Mouse (Mus musculus) brain, adult 2 months (tissue): Measurements from ENCODE around the gene Naga.
A peak's percentile ranks its signal among the peaks of the same experiment; 100 is the strongest.

Experiments used
- DNase-seq: peaks from one replicate; pipeline ENCODE4 v3.0.0; 2011; ENCODE audit warnings: low read depth, low spot score

Gene Naga

GRCm38 (mm10) chr15:82354126-82354945 is 15.6 kb upstream of the Naga start, which contains the start of gene Ndufa6:
Gene Ndufa6, minus strand, starts transcription at chr15:82354322.
- peak; percentile 100 for DNase-seq

- no peak for DNase-seq
These were observed 15.0 kb upstream of the Naga start for GRCm38 (mm10) chr15:82353745-82354113.

GRCm38 (mm10) chr15:82353078-82353744 is 14.5 kb upstream of the Naga start:
- no peak for DNase-seq

- peak; percentile 60 for DNase-seq
These were observed 12.8 kb upstream of the Naga start for GRCm38 (mm10) chr15:82351480-82351879.

- no peak for DNase-seq
These were observed 11.6 kb upstream of the Naga start for GRCm38 (mm10) chr15:82350349-82350748.

- no peak for DNase-seq
These were observed 10.2 kb upstream of the Naga start for GRCm38 (mm10) chr15:82348999-82349341.

GRCm38 (mm10) chr15:82348258-82348998 is 9.7 kb upstream of the Naga start:
- DNase-seq: no peak

- DNase-seq: no peak
These were observed 9.1 kb upstream of the Naga start for GRCm38 (mm10) chr15:82347852-82348251.

- DNase-seq: no peak
These were observed 8.6 kb upstream of the Naga start for GRCm38 (mm10) chr15:82347303-82347676.

GRCm38 (mm10) chr15:82346580-82347302 is 8.0 kb upstream of the Naga start:
- no peak for DNase-seq

- peak; percentile 100 for DNase-seq
These were observed 7.2 kb upstream of the Naga start for GRCm38 (mm10) chr15:82345820-82346470.

GRCm38 (mm10) chr15:82344971-82345370 is 6.2 kb upstream of the Naga start:
- no peak for DNase-seq

GRCm38 (mm10) chr15:82343368-82344287 is 4.9 kb upstream of the Naga start:
- DNase-seq: no peak

- DNase-seq: no peak
These were observed 3.8 kb upstream of the Naga start for GRCm38 (mm10) chr15:82342543-82342935.

GRCm38 (mm10) chr15:82341675-82342542 is 3.2 kb upstream of the Naga start:
- no peak for DNase-seq

- DNase-seq: no peak
These were observed 2.3 kb upstream of the Naga start for GRCm38 (mm10) chr15:82341036-82341501.

GRCm38 (mm10) chr15:82340414-82341035 is 1.8 kb upstream of the Naga start:
- no peak for DNase-seq

- no peak for DNase-seq
These were observed 1.0 kb upstream of the Naga start for GRCm38 (mm10) chr15:82339634-82340254.
